Mouse (Mus musculus) kidney, embryonic 14.5 days (tissue): ENCODE results near the gene Zc3h10. TPM values are rescaled to one million over a fixed set of nuclear protein-coding genes. Genes with fewer than 3 reads are reported as not detected.

Experiments
- ATAC-seq: fragments of 200-750 bp; cut with Nextera tagmentation; 2 replicates; pipeline ENCODE4 v1.8.0; 2017; ENCODE audit warnings: moderate number of reproducible peaks, mild to moderate bottlenecking, moderate TSS enrichment, moderate library complexity; ENCODE audit not compliant: low FRiP score, low TSS enrichment
- H3K27ac ChIP-seq: fragments of 300-500 bp; sonication (generic); 2 replicates; pipeline ENCODE4 v1.5.1; 2014; ENCODE audit warnings: low read depth, mild to moderate bottlenecking, low read length, moderate library complexity, mixed read lengths
- H3K27me3 ChIP-seq: fragments of 300-500 bp; sonication (generic); 2 replicates; pipeline ENCODE4 v1.6.1; 2014; ENCODE audit warnings: mild to moderate bottlenecking, low read length; ENCODE audit not compliant: control insufficient read depth, insufficient read depth
- H3K36me3 ChIP-seq: fragments of 300-500 bp; sonication (generic); 2 replicates; pipeline ENCODE4 v1.6.1; 2014; ENCODE audit warnings: low read length, mixed read lengths; ENCODE audit not compliant: control insufficient read depth, insufficient read depth
- H3K4me1 ChIP-seq: fragments of 300-500 bp; sonication (generic); 2 replicates; pipeline ENCODE4 v1.6.1; 2014; ENCODE audit warnings: low read length, mixed read lengths; ENCODE audit not compliant: control insufficient read depth, insufficient read depth
- H3K4me2 ChIP-seq: fragments of 300-500 bp; sonication (generic); replicated peaks from 2 replicates; pipeline ENCODE4 v1.6.1; 2014; ENCODE audit warnings: low read depth, mild to moderate bottlenecking, low read length
- H3K4me3 ChIP-seq: fragments of 300-500 bp; sonication (generic); 2 replicates; pipeline ENCODE4 v1.5.1; 2014; ENCODE audit warnings: mild to moderate bottlenecking, low read length
- H3K9ac ChIP-seq: fragments of 300-500 bp; sonication (generic); 2 replicates; pipeline ENCODE4 v1.6.1; 2014; ENCODE audit warnings: low read depth, mild to moderate bottlenecking, low read length, moderate library complexity
- H3K9me3 ChIP-seq: fragments of 300-500 bp; sonication (generic); 2 replicates; pipeline ENCODE4 v1.6.1; 2016; ENCODE audit warnings: low read length; ENCODE audit not compliant: control insufficient read depth
- WGBS: fragments of 180-500 bp; shearing (Covaris S2); extraction: QIAGEN DNeasy Blood & Tissue Kit; methylation state at CpG from one replicate; pipeline ENCODE4 v1.1.7; 2014; 5-methylcytosine and 5-hydroxymethylcytosine counted together
- polyA plus RNA-seq: library from polyadenylated mRNA; unstranded; fragments of >200 nt; fragmentation: Nextera tagmentation; extraction: Ambion mirVana; gene quantifications from 2 replicates; pipeline ENCODE4 v1.2.1, GENCODE M21; 2014

The Zc3h10 gene
- polyA plus RNA-seq, 1 experiment from 2014 or later: 13.5 TPM

DNA sequence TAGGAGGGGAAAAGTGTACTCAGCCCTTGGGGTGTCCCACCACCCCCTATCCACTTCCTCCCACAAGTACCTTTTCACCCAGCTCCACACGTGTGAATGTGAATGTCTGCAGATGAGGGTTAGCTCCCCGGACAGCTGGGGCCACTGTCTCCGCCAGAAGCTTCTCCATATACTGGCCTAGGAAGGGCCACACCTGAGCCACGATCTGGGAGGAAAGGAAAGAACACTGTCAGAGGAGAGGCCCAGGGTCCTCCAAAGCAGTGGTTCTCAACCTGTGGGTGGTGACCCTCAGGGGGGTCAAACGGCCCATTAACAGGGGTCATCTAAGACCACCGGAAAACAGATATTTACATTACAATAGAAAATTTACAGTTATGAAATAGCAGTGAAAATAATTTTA lies 25.2 kb downstream of the Zc3h10 start:
- Histone ChIP-seq H3K9ac (no peak overlapping the region), H3K4me1 (0 out of 2 replicates have a peak, but pooled peaks cover 8% of the 10 kb centered on the region), H3K4me2 (no peak overlapping the region), H3K4me3 (no peak overlapping the region), H3K27ac (no peak overlapping the region), H3K9me3 (no peaks in the 10 kb centered on the region), H3K36me3 (peaks cover 6% of the 10 kb centered on the region; the same call in 1 of the 2 replicates), H3K27me3 (peaks cover 7% of the 10 kb centered on the region)
- no peak for ATAC-seq
- WGBS: 80% methylated on average over 6 of the region's 6 CpGs

DNA sequence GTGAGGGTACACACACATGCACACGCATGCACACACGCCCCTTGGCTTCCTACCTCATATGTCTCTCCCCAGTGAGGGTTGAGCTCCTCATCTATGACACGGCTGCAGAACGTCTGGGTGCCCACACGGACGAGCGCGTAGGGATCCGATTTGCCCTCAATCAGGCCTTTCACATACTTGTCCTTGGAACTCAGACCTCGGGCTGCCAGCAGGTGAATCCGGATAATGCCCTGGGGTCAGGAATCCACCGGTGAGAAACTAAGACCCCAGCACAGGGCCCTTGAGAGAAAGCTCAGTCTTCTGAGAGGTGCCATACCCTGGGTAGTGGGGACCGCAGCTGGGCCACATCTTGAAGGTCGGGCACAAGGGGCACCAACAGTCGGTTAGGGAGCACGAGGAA lies 27.0 kb downstream of the Zc3h10 start:
- Histone ChIP-seq H3K4me2 (no peak overlapping the region), H3K4me1 (0 out of 2 replicates have a peak, but pooled peaks cover 8% of the 10 kb centered on the region), H3K9me3 (no peaks in the 10 kb centered on the region), H3K27ac (no peak overlapping the region), H3K27me3 (peaks cover 15% of the 10 kb centered on the region), H3K4me3 (no peak overlapping the region), H3K36me3 (peaks cover 6% of the 10 kb centered on the region; the same call in 1 of the 2 replicates), H3K9ac (no peak overlapping the region)
- 85% methylated on average over 16 of the region's 16 CpGs for WGBS
- no peak for ATAC-seq

DNA sequence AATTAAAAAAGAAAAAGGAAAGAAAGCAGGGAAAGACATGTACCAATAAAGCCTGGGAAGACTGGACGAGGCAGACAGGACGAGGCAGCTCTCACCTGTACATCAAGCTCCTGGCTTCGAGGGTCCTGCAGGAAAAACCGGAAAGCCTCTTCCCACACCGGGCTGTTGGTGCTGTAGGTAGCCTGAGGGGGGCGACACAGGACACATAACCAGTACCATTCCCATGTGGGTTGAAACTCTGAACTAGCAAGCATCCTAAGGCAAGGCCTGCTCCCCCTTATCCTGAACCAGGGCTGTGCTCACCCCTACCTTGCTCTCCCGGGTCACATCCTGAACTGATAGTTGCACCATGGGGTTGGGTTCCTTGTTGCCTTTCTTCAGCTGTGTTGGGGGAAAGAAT lies 28.7 kb downstream of the Zc3h10 start:
- Histone ChIP-seq H3K27ac (no peak overlapping the region), H3K36me3 (peaks cover 6% of the 10 kb centered on the region; the same call in 1 of the 2 replicates), H3K9ac (no peak overlapping the region), H3K27me3 (peaks cover 10% of the 10 kb centered on the region), H3K4me1 (0 out of 2 replicates have a peak, but pooled peaks cover 3% of the 10 kb centered on the region), H3K4me3 (no peak overlapping the region), H3K9me3 (no peaks in the 10 kb centered on the region), H3K4me2 (no peak overlapping the region)
- no peak for ATAC-seq
- 76% methylated on average over 7 of the region's 7 CpGs for WGBS

DNA sequence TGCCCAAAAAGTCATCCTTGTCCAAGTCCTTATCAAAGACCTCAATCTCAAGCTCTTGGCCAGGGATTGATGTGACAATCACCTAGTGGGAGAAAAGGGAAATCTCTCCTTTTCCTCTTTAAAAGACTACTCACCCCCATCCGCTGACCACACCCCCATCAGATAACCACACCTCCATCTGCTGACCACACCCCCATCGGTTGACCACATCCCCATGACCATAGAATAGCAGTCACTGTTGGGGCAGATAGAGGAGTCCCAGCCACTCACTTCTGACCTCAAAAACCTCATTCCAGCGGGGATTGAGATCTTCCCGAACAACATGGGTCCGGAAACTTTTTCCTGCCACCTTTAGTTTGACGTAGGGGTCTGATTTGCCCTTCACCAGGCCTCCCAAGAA lies 30.9 kb downstream of the Zc3h10 start:
- Histone ChIP-seq H3K4me3 (no peak overlapping the region), H3K27ac (no peak overlapping the region), H3K9ac (no peak overlapping the region), H3K36me3 (peaks cover 9% of the 10 kb centered on the region; the same call in 1 of the 2 replicates), H3K27me3 (peaks cover 8% of the 10 kb centered on the region), H3K4me1 (0 out of 2 replicates have a peak, but pooled peaks cover 3% of the 10 kb centered on the region), H3K4me2 (no peak overlapping the region), H3K9me3 (no peaks in the 10 kb centered on the region)
- WGBS: 25% methylated on average over 6 of the region's 6 CpGs
- ATAC-seq: no peak

DNA sequence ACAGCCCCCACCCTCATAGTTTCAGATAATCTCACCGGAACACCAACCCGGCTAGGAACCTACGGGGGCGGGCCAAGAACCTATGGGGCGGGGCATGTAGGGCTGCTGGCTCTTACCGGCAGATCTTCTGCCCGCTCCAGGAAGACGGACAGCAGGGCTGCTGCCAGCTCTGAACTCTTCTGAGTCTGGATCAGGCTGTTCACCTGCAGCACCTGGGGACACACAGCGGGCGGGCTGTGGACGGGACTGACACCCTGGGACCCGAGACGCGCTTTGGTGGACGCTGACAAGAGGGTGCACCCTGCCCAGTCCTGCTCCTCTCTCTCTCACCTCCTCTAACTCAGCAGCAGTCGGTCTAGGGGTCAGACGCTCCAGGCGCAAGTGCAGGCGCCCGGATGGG lies 31.5 kb downstream of the Zc3h10 start:
- no peak overlapping the region for H3K27ac ChIP-seq
- peaks cover 8% of the 10 kb centered on the region for H3K27me3 ChIP-seq
- no peaks in the 10 kb centered on the region for H3K9me3 ChIP-seq
- peak overlapping the region; percentile 13; the same call in 1 of the 2 replicates for H3K4me3 ChIP-seq
- H3K36me3 ChIP-seq: peaks cover 11% of the 10 kb centered on the region; the same call in 1 of the 2 replicates
- peak overlapping the region; percentile 27 for H3K4me2 ChIP-seq
- WGBS: 23% methylated on average over 20 of the region's 20 CpGs
- H3K9ac ChIP-seq: 0 out of 2 replicates have a peak overlapping the region, but pooled peaks have one; percentile 28
- H3K4me1 ChIP-seq: 0 out of 2 replicates have a peak, but pooled peaks cover 3% of the 10 kb centered on the region
- 0 out of 2 replicates have a peak, but pooled peaks have one; percentile 33 for ATAC-seq

DNA sequence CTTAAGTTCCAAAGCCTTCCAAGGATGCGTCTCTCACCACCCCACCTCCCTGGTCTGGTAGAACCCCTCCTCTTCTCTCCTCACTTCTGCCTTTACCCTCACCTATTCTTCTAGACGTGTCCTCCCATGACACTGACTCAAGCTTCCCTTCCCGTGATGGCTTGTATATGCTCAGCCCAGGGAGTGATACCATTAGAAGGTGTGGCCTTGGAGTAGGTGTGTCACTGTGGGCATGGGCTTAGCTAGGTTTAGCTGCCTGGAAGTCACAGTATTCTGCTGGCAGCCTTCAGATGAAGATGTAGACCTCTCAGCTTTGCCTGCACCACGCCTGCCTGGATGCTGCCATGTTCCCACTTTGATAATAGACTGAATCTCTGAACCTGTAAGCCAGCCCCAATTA lies 32.5 kb downstream of the Zc3h10 start:
- Histone ChIP-seq H3K27ac (no peak overlapping the region), H3K4me1 (0 out of 2 replicates have a peak, but pooled peaks cover 3% of the 10 kb centered on the region), H3K27me3 (peaks cover 8% of the 10 kb centered on the region), H3K4me2 (no peak overlapping the region), H3K9ac (no peak overlapping the region), H3K4me3 (no peak overlapping the region), H3K36me3 (peaks cover 11% of the 10 kb centered on the region; the same call in 1 of the 2 replicates), H3K9me3 (no peaks in the 10 kb centered on the region)
- ATAC-seq: no peak
- 88% methylated on average over 4 of the region's 4 CpGs for WGBS

DNA sequence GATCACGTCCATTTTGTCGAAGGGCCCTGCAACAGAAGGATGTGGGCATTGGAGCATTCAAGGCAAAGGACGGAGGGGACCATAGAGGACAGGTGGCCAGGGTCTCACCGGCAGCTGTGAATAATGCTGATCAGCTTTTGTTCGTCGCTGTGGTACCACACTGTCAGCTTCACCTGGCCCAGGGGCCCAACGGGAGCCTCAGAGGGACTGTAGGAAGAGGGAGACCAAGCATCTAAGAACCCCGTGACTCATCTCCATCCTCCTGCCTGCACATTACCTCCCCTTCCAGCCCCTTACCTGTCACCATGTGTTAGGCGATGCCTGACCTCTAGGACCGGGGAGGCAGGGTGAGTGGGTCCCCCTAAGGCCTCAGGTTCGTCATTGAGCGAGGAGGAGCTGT lies 35.8 kb downstream of the Zc3h10 start:
- Histone ChIP-seq H3K36me3 (peaks cover 5% of the 10 kb centered on the region; the same call in 1 of the 2 replicates), H3K4me2 (no peak overlapping the region), H3K27ac (no peak overlapping the region), H3K4me3 (no peak overlapping the region), H3K9me3 (no peaks in the 10 kb centered on the region), H3K9ac (no peak overlapping the region), H3K4me1 (0 out of 2 replicates have a peak, but pooled peaks cover 3% of the 10 kb centered on the region), H3K27me3 (peaks cover 8% of the 10 kb centered on the region)
- WGBS: 82% methylated on average over 12 of the region's 12 CpGs
- no peak for ATAC-seq

DNA sequence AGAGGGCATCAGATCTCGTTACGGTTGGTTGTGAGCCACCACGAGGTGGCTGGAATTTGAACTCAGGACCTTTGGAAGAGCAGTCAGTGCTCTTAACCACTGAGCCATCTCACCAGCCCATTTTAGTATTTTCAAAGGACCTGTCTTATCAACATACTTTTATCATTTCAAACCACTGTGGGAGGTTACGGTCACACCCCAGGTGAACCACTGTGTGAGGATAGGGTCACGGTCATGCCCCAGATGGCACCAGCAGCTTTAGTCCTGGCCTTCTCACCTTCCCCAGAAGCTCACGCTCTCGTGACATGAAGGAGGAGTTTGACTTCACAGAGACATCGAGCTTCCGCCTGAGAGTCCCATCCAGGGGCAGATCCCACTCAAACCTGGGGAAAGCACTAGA lies 36.4 kb downstream of the Zc3h10 start:
- peaks cover 5% of the 10 kb centered on the region; the same call in 1 of the 2 replicates for H3K36me3 ChIP-seq
- peaks cover 3% of the 10 kb centered on the region for H3K27me3 ChIP-seq
- H3K9ac ChIP-seq: no peak overlapping the region
- no peak for ATAC-seq
- 82% methylated on average over 9 of the region's 9 CpGs for WGBS
- H3K9me3 ChIP-seq: no peaks in the 10 kb centered on the region
- H3K4me3 ChIP-seq: no peak overlapping the region
- no peak overlapping the region for H3K27ac ChIP-seq
- 0 out of 2 replicates have a peak, but pooled peaks cover under 1% of the 10 kb centered on the region for H3K4me1 ChIP-seq
- no peak overlapping the region for H3K4me2 ChIP-seq

DNA sequence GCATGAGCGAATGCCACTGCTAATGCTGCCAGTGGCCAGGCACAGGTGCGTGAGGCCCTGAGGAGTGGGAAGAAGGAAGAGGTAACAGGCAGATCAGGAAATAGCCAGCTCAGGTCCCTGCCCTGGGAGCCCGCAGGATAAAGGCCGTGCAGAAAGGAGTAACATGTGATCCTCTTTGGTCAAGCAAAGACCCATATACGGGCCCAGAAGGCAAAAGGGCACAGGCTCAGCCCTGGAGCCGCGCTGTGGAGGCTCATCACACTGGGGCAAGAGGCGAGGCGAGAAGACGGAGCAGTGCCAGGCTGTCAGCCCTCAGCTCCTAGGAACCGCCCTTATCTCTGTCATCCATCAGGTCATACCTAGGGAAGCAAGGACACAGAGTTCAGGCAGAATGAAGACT lies 37.3 kb downstream of the Zc3h10 start:
- WGBS: 88% methylated on average over 11 of the region's 11 CpGs
- Histone ChIP-seq H3K9ac (no peak overlapping the region), H3K27ac (no peak overlapping the region), H3K27me3 (no peaks in the 10 kb centered on the region), H3K4me3 (no peak overlapping the region), H3K4me2 (no peak overlapping the region), H3K4me1 (no peaks in the 10 kb centered on the region), H3K36me3 (peaks cover 5% of the 10 kb centered on the region; the same call in 1 of the 2 replicates), H3K9me3 (no peaks in the 10 kb centered on the region)
- ATAC-seq: no peak
